Mouse (Mus musculus) E14TG2a.4 (cell line): ENCODE measurements at regions not wholly inside any gene's neighbourhood (a gene's known extent, or its start where the extent isn't known, plus 50 kb on each side); places are given as distances from the start of the nearest gene placed in this dataset.

ENCODE experiments used
- H3K27me3 ChIP-seq: 2 replicates; pipeline ENCODE4 v1.6.1; 2014; ENCODE audit warnings: low read length, control low read depth; ENCODE audit not compliant: insufficient read depth
- H3K36me3 ChIP-seq: 2 replicates; pipeline ENCODE4 v1.6.1; 2014; ENCODE audit warnings: low read length, control low read depth; ENCODE audit not compliant: insufficient read depth
- H3K4me1 ChIP-seq: replicated peaks from 2 replicates; pipeline ENCODE4 v1.6.1; 2014; ENCODE audit warnings: low read depth, low read length, control low read depth
- H3K4me3 ChIP-seq: replicated peaks from 2 replicates; pipeline ENCODE4 v1.5.1; 2014; ENCODE audit warnings: mild to moderate bottlenecking, low read length
- H3K9me3 ChIP-seq: 2 replicates; pipeline ENCODE4 v1.6.1; 2014; ENCODE audit warnings: low read length, control low read depth
- CTCF ChIP-seq: conservative IDR thresholded peaks from 2 replicates; pipeline ENCODE4 v1.5.1; 2014; ENCODE audit warnings: low read length
- NANOG ChIP-seq: IDR thresholded peaks from 2 replicates; pipeline ENCODE4 v1.6.1; 2014; ENCODE audit warnings: borderline replicate concordance, low read length, mixed read lengths
- POU5F1 ChIP-seq: IDR thresholded peaks from 2 replicates; pipeline ENCODE4 v1.6.1; 2014; ENCODE audit warnings: low read length, borderline replicate concordance

- Histone ChIP-seq H3K4me1 (no peaks in the 10 kb centered on the region), H3K27me3 (no peaks in the 10 kb centered on the region), H3K4me3 (no peak overlapping the region), H3K9me3 (no peaks in the 10 kb centered on the region), H3K36me3 (no peaks in the 10 kb centered on the region)
- TF ChIP-seq POU5F1 (no peak), NANOG (no peak), CTCF (no peak)
Observed at GRCm38 (mm10) chr2:118028881-118029280, 82.8 kb upstream of the Thbs1 start.

DNA sequence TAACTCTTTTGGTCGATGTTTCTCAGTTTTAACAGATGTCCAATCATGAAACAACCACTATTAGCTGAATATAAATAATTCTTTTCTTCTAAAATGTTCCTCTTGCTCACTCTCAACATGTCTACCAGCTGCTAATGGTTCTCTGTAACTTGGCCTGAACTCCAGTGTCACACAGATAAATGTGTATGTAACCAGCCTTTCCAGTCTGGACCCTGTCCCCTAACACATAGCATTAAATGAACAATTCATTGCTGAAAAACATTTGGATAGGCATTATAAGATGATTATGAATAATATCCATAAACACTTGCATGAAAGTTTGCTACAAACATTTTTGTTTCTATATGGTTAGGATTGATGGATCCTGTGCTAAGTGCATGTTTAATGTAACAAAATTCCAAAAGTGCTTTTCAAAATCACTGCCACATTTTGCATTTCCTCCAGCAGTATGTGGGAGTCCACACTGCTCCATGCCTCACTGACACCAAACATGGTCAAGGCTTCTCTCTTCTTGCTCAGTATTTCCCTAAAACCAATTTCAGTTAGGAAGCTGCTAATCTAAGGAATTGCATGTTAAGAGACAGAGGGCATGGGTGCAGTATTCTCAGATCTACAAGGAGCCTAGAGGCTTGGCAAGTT, 82.1 kb upstream of the Thbs1 start:
- Histone ChIP-seq H3K36me3 (no peaks in the 10 kb centered on the region), H3K4me1 (no peaks in the 10 kb centered on the region), H3K9me3 (peaks cover 2% of the 10 kb centered on the region; the same call in 1 of the 2 replicates), H3K27me3 (no peaks in the 10 kb centered on the region), H3K4me3 (no peak overlapping the region)
- no peak for TF ChIP-seq NANOG
- TF ChIP-seq CTCF: no peak
- TF ChIP-seq POU5F1: no peak

GRCm38 (mm10) chr2:118031662-118032061, 80.0 kb upstream of the Thbs1 start:
- H3K4me3 ChIP-seq: no peak overlapping the region
- no peaks in the 10 kb centered on the region for H3K27me3 ChIP-seq
- H3K4me1 ChIP-seq: no peaks in the 10 kb centered on the region
- TF ChIP-seq POU5F1: no peak
- TF ChIP-seq CTCF: no peak
- no peak for TF ChIP-seq NANOG
- H3K9me3 ChIP-seq: peaks cover 7% of the 10 kb centered on the region
- no peaks in the 10 kb centered on the region for H3K36me3 ChIP-seq

DNA sequence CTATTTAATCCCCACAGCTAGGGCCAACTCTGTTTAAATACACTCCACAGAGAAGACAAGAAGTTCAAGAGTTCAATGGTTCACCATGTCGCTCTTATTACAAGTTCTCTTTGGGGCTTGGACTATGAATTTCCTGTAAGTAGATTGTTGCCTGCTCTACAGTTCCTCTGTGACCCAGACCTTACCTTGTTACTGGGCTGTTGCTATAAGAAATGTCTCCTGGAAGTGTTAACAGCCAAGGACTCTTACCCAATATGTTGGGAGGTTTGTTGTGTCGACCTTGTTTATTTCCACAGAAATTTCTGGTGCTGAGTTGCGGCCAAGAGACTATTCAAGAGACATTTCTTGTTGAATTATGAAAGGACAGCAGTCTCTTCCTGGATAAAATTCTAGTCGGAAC, 78.3 kb upstream of the Thbs1 start:
- Histone ChIP-seq H3K36me3 (no peaks in the 10 kb centered on the region), H3K4me3 (no peak overlapping the region)
- TF ChIP-seq NANOG (no peak), CTCF (no peak), POU5F1 (no peak)

DNA sequence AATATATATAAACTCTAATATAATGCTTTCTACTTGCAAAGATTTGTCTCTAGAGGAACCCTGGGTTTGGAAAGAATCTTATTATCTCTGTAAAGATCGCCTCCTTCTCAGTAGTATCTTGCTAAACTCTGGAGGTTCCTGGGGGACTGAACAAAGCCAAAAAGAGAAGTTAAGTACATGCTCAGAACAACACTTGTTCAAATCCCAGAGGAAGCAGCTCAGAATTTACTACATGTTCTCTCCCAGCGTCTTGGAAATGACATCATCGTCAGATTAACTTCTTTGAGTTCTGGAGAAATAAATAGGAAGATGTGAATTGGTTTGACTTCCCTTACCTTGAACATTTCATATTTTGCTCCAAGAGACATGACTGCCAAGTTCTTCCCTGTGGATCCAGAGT, 77.7 kb upstream of the Thbs1 start:
- Histone ChIP-seq H3K4me1 (no peaks in the 10 kb centered on the region), H3K27me3 (no peaks in the 10 kb centered on the region), H3K9me3 (peaks cover 7% of the 10 kb centered on the region), H3K4me3 (no peak overlapping the region), H3K36me3 (no peaks in the 10 kb centered on the region)
- TF ChIP-seq NANOG (no peak), CTCF (no peak), POU5F1 (no peak)

More for the DNA sequence above, 78.3 kb upstream of the Thbs1 start:
- Histone ChIP-seq H3K9me3 (peaks cover 7% of the 10 kb centered on the region), H3K27me3 (no peaks in the 10 kb centered on the region), H3K4me1 (no peaks in the 10 kb centered on the region)

DNA sequence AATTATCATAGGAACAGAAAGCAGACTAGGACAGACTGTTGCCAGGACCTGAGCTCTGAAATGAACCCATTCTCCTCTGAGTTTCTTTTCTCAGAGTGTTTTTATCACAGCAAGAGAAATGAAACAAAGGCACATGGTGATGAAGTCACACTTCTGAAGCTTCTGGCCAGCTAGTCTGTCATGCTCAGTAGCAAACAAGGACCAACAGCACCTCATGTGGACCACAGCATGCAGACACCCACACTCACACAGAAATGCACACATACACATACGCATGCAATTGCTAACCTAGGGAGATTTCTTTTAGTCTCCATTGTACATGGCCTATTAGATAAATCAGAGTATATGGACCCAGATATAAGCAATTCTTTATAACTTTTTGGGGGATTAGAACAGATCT, 76.3 kb upstream of the Thbs1 start:
- Histone ChIP-seq H3K27me3 (no peaks in the 10 kb centered on the region), H3K4me3 (no peak overlapping the region), H3K4me1 (no peaks in the 10 kb centered on the region), H3K9me3 (peaks cover 7% of the 10 kb centered on the region), H3K36me3 (no peaks in the 10 kb centered on the region)
- TF ChIP-seq POU5F1 (no peak), NANOG (no peak), CTCF (no peak)

- no peaks in the 10 kb centered on the region for H3K27me3 ChIP-seq
- H3K4me3 ChIP-seq: no peak overlapping the region
- H3K36me3 ChIP-seq: no peaks in the 10 kb centered on the region
- H3K9me3 ChIP-seq: peaks cover 7% of the 10 kb centered on the region
- TF ChIP-seq CTCF: no peak
- no peak for TF ChIP-seq POU5F1
- no peak for TF ChIP-seq NANOG
- no peaks in the 10 kb centered on the region for H3K4me1 ChIP-seq
Observed at GRCm38 (mm10) chr2:118038859-118039818, 72.5 kb upstream of the Thbs1 start.

GRCm38 (mm10) chr2:118039819-118040206, 71.9 kb upstream of the Thbs1 start:
- Histone ChIP-seq H3K9me3 (peaks cover 3% of the 10 kb centered on the region), H3K36me3 (no peaks in the 10 kb centered on the region), H3K4me1 (no peaks in the 10 kb centered on the region), H3K27me3 (no peaks in the 10 kb centered on the region), H3K4me3 (no peak overlapping the region)
- no peak for TF ChIP-seq NANOG
- no peak for TF ChIP-seq POU5F1
- TF ChIP-seq CTCF: no peak
